Mouse (Mus musculus): ENCODE measurements at regions not wholly inside any gene's neighbourhood (a gene's known extent, or its start where the extent isn't known, plus 50 kb on each side); places are given as distances from the start of the nearest gene placed in this dataset.

DNA sequence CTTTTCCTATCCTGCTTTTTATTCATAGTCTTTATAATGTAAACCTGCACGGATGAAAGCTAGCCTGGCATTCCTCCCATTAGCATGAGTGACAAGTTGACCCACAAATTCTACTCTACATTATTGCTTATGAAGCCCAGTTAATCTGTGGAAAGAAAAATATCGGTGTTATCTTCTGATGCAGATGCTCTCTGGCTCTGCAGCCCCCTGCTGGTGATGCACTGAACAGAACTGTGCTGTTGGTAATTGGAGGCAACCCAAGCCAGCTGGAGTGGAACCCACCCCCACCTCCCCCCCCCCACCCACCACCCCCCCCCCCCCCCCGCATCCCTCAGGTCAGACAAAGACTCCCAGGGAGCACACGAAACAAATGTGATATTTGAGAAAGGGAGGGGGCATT lies 143.5 kb downstream of the Ipo8 start:
- TF ChIP-seq POLR2A (IDR thresholded peaks at IDR 0.05; ENCODE audit: borderline replicate concordance, low read depth, low read length) (no peak), CTCF (IDR thresholded peaks at IDR 0.05; ENCODE audit: low read depth, low read length) (no peak)
